Mouse (Mus musculus) stomach, postnatal 0 days (tissue): ENCODE results near the gene Ube2s. TPM values are rescaled to one million over a fixed set of nuclear protein-coding genes. Genes with fewer than 3 reads are reported as not detected.

ENCODE experiments used
- ATAC-seq: fragments of 200-750 bp; cut with Nextera tagmentation; 2 replicates; pipeline ENCODE4 v1.8.0; 2017; ENCODE audit not compliant: low FRiP score, low TSS enrichment
- DNase-seq: peaks from one replicate; pipeline ENCODE4 v3.0.0-alpha.2; 2016; ENCODE audit warnings: low spot score
- H3K27ac ChIP-seq: fragments of 300-500 bp; sonication (generic); replicated peaks from 2 replicates; pipeline ENCODE4 v1.5.1; 2014; ENCODE audit warnings: mild to moderate bottlenecking, control low read depth
- H3K27me3 ChIP-seq: fragments of 300-500 bp; sonication (generic); 2 replicates; pipeline ENCODE4 v1.6.1; 2014; ENCODE audit warnings: low read length; ENCODE audit not compliant: control insufficient read depth, insufficient read depth
- H3K36me3 ChIP-seq: fragments of 300-500 bp; sonication (generic); 2 replicates; pipeline ENCODE4 v1.6.1; 2014; ENCODE audit warnings: low read length, mixed read lengths; ENCODE audit not compliant: control insufficient read depth, insufficient read depth
- H3K4me1 ChIP-seq: fragments of 300-500 bp; sonication (generic); replicated peaks from 2 replicates; pipeline ENCODE4 v1.6.1; 2014; ENCODE audit warnings: antibody characterized with exemption; ENCODE audit not compliant: control insufficient read depth, insufficient read depth
- H3K4me2 ChIP-seq: fragments of 300-500 bp; sonication (generic); replicated peaks from 2 replicates; pipeline ENCODE4 v1.6.1; 2014; ENCODE audit warnings: low read depth, mild to moderate bottlenecking, control low read depth, moderate library complexity
- H3K4me3 ChIP-seq: fragments of 300-500 bp; sonication (generic); 2 replicates; pipeline ENCODE4 v1.5.1; 2014; ENCODE audit warnings: low read depth, low read length, control low read depth
- H3K9ac ChIP-seq: fragments of 300-500 bp; sonication (generic); 2 replicates; pipeline ENCODE4 v1.6.1; 2014; ENCODE audit warnings: mild to moderate bottlenecking, low read length, control low read depth, mixed read lengths
- H3K9me3 ChIP-seq: fragments of 300-500 bp; sonication (generic); 2 replicates; pipeline ENCODE4 v1.6.1; 2016; ENCODE audit warnings: low read length; ENCODE audit not compliant: control insufficient read depth
- CTCF ChIP-seq: IDR thresholded peaks from 2 replicates; pipeline ENCODE4 v1.5.1; 2016; ENCODE audit warnings: antibody characterized with exemption, low read depth, mild to moderate bottlenecking, moderate library complexity
- EP300 ChIP-seq: optimal IDR thresholded peaks from 2 replicates; pipeline ENCODE3; 2016; ENCODE audit warnings: antibody characterized with exemption
- WGBS: fragments of 180-500 bp; shearing (Covaris S2); extraction: QIAGEN DNeasy Blood & Tissue Kit; methylation state at CpG from one replicate; pipeline ENCODE4 v1.1.7; 2014; 5-methylcytosine and 5-hydroxymethylcytosine counted together
- polyA plus RNA-seq: library from polyadenylated mRNA; unstranded; fragments of >200 nt; fragmentation: Nextera tagmentation; extraction: Ambion mirVana; gene quantifications from 2 replicates; pipeline ENCODE4 v1.2.1, GENCODE M21; 2015

Gene Ube2s
- polyA plus RNA-seq, 1 experiment from 2014 or later = 111 TPM

DNA sequence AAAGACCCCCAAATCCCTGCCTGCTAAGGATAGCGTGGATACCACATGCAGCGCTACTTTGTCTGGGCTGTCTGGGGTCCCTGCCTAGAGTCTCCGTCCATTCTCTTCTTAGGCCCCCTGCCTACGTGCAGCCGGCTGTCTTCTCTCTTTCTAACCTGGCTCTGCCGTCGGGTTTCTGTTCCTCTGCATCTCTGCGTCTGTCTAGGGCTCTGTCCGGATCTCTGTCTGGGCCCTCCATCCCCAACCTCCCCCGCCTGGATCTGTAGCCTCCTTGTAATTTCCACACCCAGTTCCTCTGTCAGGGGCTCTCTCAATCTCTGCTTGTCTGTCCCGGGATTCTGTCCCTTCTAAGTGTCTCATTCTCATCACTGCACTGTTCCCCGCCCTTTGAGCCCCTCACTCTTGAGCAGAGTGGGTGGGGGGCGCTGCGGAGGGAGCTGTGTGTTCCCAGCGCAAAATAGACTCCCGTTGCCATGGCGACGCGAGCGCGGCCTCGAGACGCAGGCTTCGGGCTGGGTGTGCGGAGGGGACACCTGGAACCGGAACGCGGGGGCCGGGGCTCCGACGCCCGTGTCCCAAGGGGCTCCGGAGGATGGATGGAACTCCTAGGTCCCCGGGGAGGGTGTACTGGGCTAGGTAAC is 31.3 kb upstream of the Ube2s start:
- no peak for DNase-seq
- Histone ChIP-seq H3K4me2 (peak overlapping the region; percentile 74), H3K27ac (no peak overlapping the region), H3K9me3 (no peaks in the 10 kb centered on the region), H3K27me3 (peaks cover 4% of the 10 kb centered on the region; the same call in 1 of the 2 replicates), H3K36me3 (no peaks in the 10 kb centered on the region), H3K9ac (no peak overlapping the region), H3K4me1 (peaks cover 2% of the 10 kb centered on the region; the same call in 1 of the 2 replicates), H3K4me3 (peak overlapping the region; percentile 37)
- no peak for TF ChIP-seq EP300
- TF ChIP-seq CTCF = no peak
- WGBS = 2% methylated on average over 32 of the region's 34 CpGs
- ATAC-seq = peak; percentile 13; the same call in 1 of the 2 replicates

DNA sequence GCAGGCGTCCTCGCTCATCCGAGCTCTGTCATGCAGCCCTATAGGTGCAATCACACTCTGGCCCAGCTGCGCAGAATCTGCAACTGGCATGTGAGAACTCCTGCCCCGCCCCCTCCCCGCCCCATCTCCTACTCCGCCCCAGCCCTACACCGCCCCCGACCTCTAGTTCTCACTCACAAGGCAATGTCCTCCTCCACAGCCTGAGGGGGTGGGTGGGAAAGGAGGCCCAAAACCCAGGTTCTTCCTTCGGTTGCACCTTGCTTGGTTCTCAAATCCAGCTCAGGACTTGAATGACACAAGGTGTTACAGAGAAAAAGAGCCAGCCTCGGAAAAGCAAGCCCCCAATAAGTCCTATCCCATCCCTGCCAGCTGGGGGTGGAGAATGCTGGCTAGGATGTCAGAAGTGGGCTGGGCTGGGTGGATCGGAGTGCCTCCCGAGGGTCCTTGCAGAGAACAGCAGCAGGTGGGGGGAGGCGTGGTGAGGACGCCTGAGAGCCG is 30.3 kb upstream of the Ube2s start:
- H3K9me3 ChIP-seq = no peaks in the 10 kb centered on the region
- no peaks in the 10 kb centered on the region for H3K36me3 ChIP-seq
- H3K4me2 ChIP-seq = peak overlapping the region; percentile 40
- no peak for TF ChIP-seq CTCF
- TF ChIP-seq EP300 = no peak
- H3K27ac ChIP-seq = no peak overlapping the region
- H3K27me3 ChIP-seq = peaks cover 4% of the 10 kb centered on the region; the same call in 1 of the 2 replicates
- H3K9ac ChIP-seq = peak overlapping the region; percentile 23; the same call in 1 of the 2 replicates
- peak overlapping the region; percentile 20 for H3K4me3 ChIP-seq
- peaks cover 2% of the 10 kb centered on the region; the same call in 1 of the 2 replicates for H3K4me1 ChIP-seq
- WGBS = 4% methylated on average over 16 of the region's 16 CpGs
- ATAC-seq (peak; percentile 50; the same call in 1 of the 2 replicates), DNase-seq (peak; percentile 60)

DNA sequence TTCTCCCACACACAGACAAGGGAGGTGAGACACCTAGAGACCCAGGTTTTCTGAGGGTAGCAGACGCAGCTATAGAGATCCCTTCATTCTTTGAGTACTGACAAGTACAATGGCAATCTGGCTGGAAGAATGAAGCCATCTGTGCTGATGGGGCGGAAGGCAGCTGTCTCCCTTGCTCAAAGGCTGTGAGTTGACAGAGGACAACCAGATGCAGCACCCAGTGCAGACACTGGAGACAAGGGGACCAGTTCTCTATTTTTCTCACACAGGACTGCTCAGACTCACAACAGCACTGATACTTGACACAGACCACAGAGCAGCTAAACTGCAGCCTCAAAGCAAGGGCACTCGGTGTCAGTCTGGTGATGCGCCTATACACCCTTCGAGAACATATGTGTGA is 29.7 kb upstream of the Ube2s start:
- no peak for DNase-seq
- TF ChIP-seq CTCF (no peak), EP300 (no peak)
- no peak overlapping the region for H3K4me2 ChIP-seq
- H3K4me1 ChIP-seq = peaks cover 2% of the 10 kb centered on the region; the same call in 1 of the 2 replicates
- WGBS = 59% methylated on average over 5 of the region's 5 CpGs
- H3K36me3 ChIP-seq = no peaks in the 10 kb centered on the region
- no peaks in the 10 kb centered on the region for H3K9me3 ChIP-seq
- H3K9ac ChIP-seq = no peak overlapping the region
- ATAC-seq = no peak
- no peak overlapping the region for H3K4me3 ChIP-seq
- peaks cover 4% of the 10 kb centered on the region; the same call in 1 of the 2 replicates for H3K27me3 ChIP-seq
- H3K27ac ChIP-seq = no peak overlapping the region

DNA sequence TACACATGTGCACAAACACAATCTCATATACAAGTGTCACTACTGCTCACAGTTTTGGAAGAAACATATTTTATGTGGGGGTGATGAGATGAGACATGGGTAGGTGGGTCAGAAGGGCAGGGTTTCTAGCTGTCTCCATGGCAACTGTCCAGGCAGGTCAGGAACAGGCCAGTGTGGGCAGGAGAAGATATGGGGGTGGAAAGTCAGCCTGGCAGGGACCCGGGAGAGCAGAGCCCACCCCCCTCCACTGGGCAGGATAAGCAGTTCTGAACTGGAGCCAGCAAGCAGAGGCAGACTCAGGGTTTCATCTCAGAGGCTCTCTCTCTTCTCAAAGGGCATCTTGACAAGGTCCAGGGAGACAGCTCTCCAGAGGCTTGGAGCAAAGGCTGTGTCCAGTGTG is 25.2 kb upstream of the Ube2s start:
- WGBS = 0% methylated on average over 1 of the region's 1 CpGs
- no peak for ATAC-seq
- no peak overlapping the region for H3K4me3 ChIP-seq
- H3K4me1 ChIP-seq = 0 out of 2 replicates have a peak, but pooled peaks cover 3% of the 10 kb centered on the region
- no peak for DNase-seq
- H3K27ac ChIP-seq = no peak overlapping the region
- no peaks in the 10 kb centered on the region for H3K36me3 ChIP-seq
- no peak overlapping the region for H3K4me2 ChIP-seq
- TF ChIP-seq EP300 (no peak), CTCF (no peak)
- no peaks in the 10 kb centered on the region; the same call in 1 of the 2 replicates for H3K27me3 ChIP-seq
- no peak overlapping the region for H3K9ac ChIP-seq
- no peaks in the 10 kb centered on the region for H3K9me3 ChIP-seq

DNA sequence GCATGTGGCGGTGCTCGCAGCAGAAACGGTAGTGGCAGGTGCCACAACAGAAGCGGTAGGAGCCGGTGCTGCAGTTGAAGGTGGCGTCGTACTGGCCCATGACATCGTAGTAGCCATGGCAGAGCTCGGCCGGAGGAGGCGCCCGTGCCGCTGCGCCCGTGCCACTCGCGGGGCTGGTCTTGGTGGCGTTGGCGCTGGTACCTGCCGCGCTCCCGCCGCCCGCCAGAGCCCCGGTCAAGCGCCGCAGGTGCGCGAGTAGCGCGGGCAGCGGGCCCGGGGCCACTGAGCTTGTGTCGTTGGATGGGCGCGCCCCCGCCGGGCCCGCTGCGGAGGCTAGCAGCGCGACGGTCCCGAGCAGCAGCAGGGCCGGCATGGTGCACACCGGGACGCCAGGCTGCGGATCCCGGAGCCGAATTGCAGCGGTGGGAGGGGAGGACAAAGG is 24.0 kb upstream of the Ube2s start:
- Histone ChIP-seq H3K27ac (no peak overlapping the region), H3K4me1 (0 out of 2 replicates have a peak, but pooled peaks cover 3% of the 10 kb centered on the region), H3K4me2 (peak overlapping the region; percentile 87), H3K36me3 (no peaks in the 10 kb centered on the region), H3K9me3 (no peaks in the 10 kb centered on the region), H3K9ac (peak overlapping the region; percentile 41), H3K27me3 (no peaks in the 10 kb centered on the region; the same call in 1 of the 2 replicates), H3K4me3 (peak overlapping the region; percentile 35)
- TF ChIP-seq EP300 (no peak), CTCF (peak; percentile 68)
- ATAC-seq (peak; percentile 94), DNase-seq (peak; percentile 86)
- WGBS = under 1% methylated on average over 49 of the region's 51 CpGs
